12 mouse cellular contexts compared by ENCODE assay signal in genomic region chr2:49672501-49672874, GRCm38 (mm10). TPM values are rescaled to one million over a fixed set of nuclear protein-coding genes. Genes with fewer than 3 reads are reported as not detected.
DNase-seq lines count a peak whose midpoint lies in the region; ATAC-seq and TF ChIP-seq lines count a peak whose summit lies in the region.
"Had no signal": no experiment of that assay in that cellular context is flagged by ENCODE, and none has a peak within 500 bp of the region (broad histone marks: within the 10 kb centered on the region; RNA-seq: fewer than 3 reads in every experiment).

No protein-coding gene starts in this region.

- H3K9ac ChIP-seq in forebrain, embryonic 12.5 days: no peak overlapping the region
- H3K9ac ChIP-seq in hindbrain, postnatal 0 days (replicated peaks; ENCODE audit: low read length): no peak overlapping the region
- H3K9ac ChIP-seq: lung, embryonic 15.5 days had no signal

- DNase-seq in brain, adult 2 months (ENCODE audit: low read depth, low spot score): peak; percentile 96
- DNase-seq in cerebellum, adult 18-20 months: peak; percentile 85 to 91
- peak; percentile 71 for DNase-seq in hindbrain, postnatal 0 days (ENCODE audit: low spot score)
- DNase-seq in kidney, adult 11 months: no peak
- no peak for DNase-seq in adrenal gland, adult 8-10 months
- no peak for DNase-seq in retina, postnatal 1 day
- no peak for DNase-seq in adrenal gland, postnatal 36 days
- DNase-seq: right cerebral cortex, adult 18-20 months; thymus, postnatal 4 days had no signal

- peak; percentile 57 for ATAC-seq in forebrain, embryonic 12.5 days (ENCODE audit: low FRiP score)
- ATAC-seq in hindbrain, postnatal 0 days: peak; percentile 84
- ATAC-seq: CD4-positive, CD25-positive, alpha-beta regulatory T cell, adult 4 months had no signal

- peaks cover 4% of the 10 kb centered on the region; the same call in 1 of the 2 replicates for H3K36me3 ChIP-seq in forebrain, embryonic 12.5 days (replicated peaks)
- H3K36me3 ChIP-seq in hindbrain, postnatal 0 days (ENCODE audit: insufficient read depth, low read length): no peaks in the 10 kb centered on the region
- H3K36me3 ChIP-seq: lung, embryonic 15.5 days had no signal

- H3K4me3 ChIP-seq in forebrain, embryonic 12.5 days (replicated peaks): no peak overlapping the region
- no peak overlapping the region for H3K4me3 ChIP-seq in hindbrain, postnatal 0 days (ENCODE audit: low read length)
- H3K4me3 ChIP-seq: lung, embryonic 15.5 days had no signal

- no peak overlapping the region for H3K4me2 ChIP-seq in forebrain, embryonic 12.5 days
- H3K4me2 ChIP-seq in hindbrain, postnatal 0 days (ENCODE audit: low read depth, low read length): no peak overlapping the region
- H3K4me2 ChIP-seq: lung, embryonic 15.5 days had no signal

- no peaks in the 10 kb centered on the region for H3K27me3 ChIP-seq in forebrain, embryonic 12.5 days
- no peaks in the 10 kb centered on the region for H3K27me3 ChIP-seq in hindbrain, postnatal 0 days (ENCODE audit: insufficient read depth, low read length)
- H3K27me3 ChIP-seq: lung, embryonic 15.5 days had no signal

- H3K4me1 ChIP-seq in forebrain, embryonic 12.5 days: peaks cover 53% of the 10 kb centered on the region
- H3K4me1 ChIP-seq in hindbrain, postnatal 0 days (ENCODE audit: insufficient read depth, low read length): peaks cover 16% of the 10 kb centered on the region
- H3K4me1 ChIP-seq: lung, embryonic 15.5 days had no signal

- H3K27ac ChIP-seq in forebrain, embryonic 12.5 days: peak overlapping the region; percentile 84
- peak overlapping the region; percentile 65 for H3K27ac ChIP-seq in hindbrain, postnatal 0 days
- H3K27ac ChIP-seq: lung, embryonic 15.5 days had no signal

- TF ChIP-seq CTCF in hindbrain, postnatal 0 days (IDR thresholded peaks at IDR 0.05; ENCODE audit: low read depth): no peak

- no peaks in the 10 kb centered on the region for H3K9me3 ChIP-seq in forebrain, embryonic 12.5 days
- no peaks in the 10 kb centered on the region for H3K9me3 ChIP-seq in hindbrain, postnatal 0 days (ENCODE audit: low read length)
- H3K9me3 ChIP-seq: lung, embryonic 15.5 days had no signal

- WGBS in forebrain, embryonic 12.5 days: 53% methylated on average over 7 of the region's 7 CpGs
- 24% methylated on average over 7 of the region's 7 CpGs for WGBS in hindbrain, postnatal 0 days

RNA-seq across cellular contexts. Expression of gene Kif5c, which starts 53.4 kb away (rescaled TPM):
- 135 and 149 TPM in 2 replicates for polyA plus RNA-seq in forebrain, embryonic 12.5 days (2016; fragmentation: Nextera tagmentation; extraction: Ambion mirVana)
- total RNA-seq in hindbrain, postnatal 0 days (2014; rRNA removed): 262 and 290 TPM in 2 replicates
- 145 and 151 TPM in 2 replicates for polyA plus RNA-seq in hindbrain, postnatal 0 days (2015; fragmentation: Nextera tagmentation; extraction: Ambion mirVana)
- total RNA-seq in adrenal gland, adult 8-10 months (2022): 10 to 100 TPM; 10.0 to 17.4 (median 13.4) TPM
- 1 to 10 TPM; 4.8 to 5.4 TPM for total RNA-seq in adrenal gland, postnatal 36 days (2021)

Comparison
In these comparisons a context has a peak if more than half of its experiments do, and no peak if none do; other contexts are left out.
1. DNase-seq: peak in brain, adult 2 months (single experiment), cerebellum, adult 18-20 months (2 of 2) and hindbrain, postnatal 0 days (single experiment); none in kidney, adult 11 months (single experiment), adrenal gland, adult 8-10 months (single experiment), retina, postnatal 1 day (single experiment) and adrenal gland, postnatal 36 days (0 of 2).
2. RNA of gene Kif5c, which starts 53.4 kb away (total RNA-seq): 262 to 290 TPM in hindbrain, postnatal 0 days; 10.0 to 17.4 TPM in adrenal gland, adult 8-10 months and 4.8 to 5.4 TPM in adrenal gland, postnatal 36 days; every median in the first group is over 10 times any median in the second.